Mouse (Mus musculus): Measurements from ENCODE around the gene Dst. TPM values are rescaled to one million over a fixed set of nuclear protein-coding genes. Genes with fewer than 3 reads are reported as not detected.

The Dst gene
- polyA plus RNA-seq, 1 experiment from 2014 or later, result 44.5 TPM

GRCm38 (mm10) chr1:34117709-34118108 is 209.7 kb downstream of the Dst start:
- Histone ChIP-seq H3K27ac (no peak overlapping the region), H3K36me3 (no peaks in the 10 kb centered on the region), H3K9me3 (replicated peaks) (no peaks in the 10 kb centered on the region), H3K4me2 (replicated peaks) (no peak overlapping the region), H3K4me3 (no peak overlapping the region), H3K27me3 (no peaks in the 10 kb centered on the region), H3K9ac (no peak overlapping the region), H3K4me1 (no peaks in the 10 kb centered on the region)
- no peak for ATAC-seq (ENCODE audit: low FRiP score)
- WGBS, result 55% methylated on average over 3 of the region's 3 CpGs

- Histone ChIP-seq H3K36me3 (no peaks in the 10 kb centered on the region), H3K4me3 (no peak overlapping the region), H3K9ac (no peak overlapping the region), H3K4me1 (no peaks in the 10 kb centered on the region), H3K27ac (no peak overlapping the region), H3K27me3 (no peaks in the 10 kb centered on the region), H3K9me3 (replicated peaks) (no peaks in the 10 kb centered on the region), H3K4me2 (replicated peaks) (no peak overlapping the region)
- ATAC-seq (ENCODE audit: low FRiP score), result no peak
- WGBS, result 92% methylated on average over 6 of the region's 6 CpGs
Measured at GRCm38 (mm10) chr1:34120066-34120465, 212.0 kb downstream of the Dst start.

DNA sequence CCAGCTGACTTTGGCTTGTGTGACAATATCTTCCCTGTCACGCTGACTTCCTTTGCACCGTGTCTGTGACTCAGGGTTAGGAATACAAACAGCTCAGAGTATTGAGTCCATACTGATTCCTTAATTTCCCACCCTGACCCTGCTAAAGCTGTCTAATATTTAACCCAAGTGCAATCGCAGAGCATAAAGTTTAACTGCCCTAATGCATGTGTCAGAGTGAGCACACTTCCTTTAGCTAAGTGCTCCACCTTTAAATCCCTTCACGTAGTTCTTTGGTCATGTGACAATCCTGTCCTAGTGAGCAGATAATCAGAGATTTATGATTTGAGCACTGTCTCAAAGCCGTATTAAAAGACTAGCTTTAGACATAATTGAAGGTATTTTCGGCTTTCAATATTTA is 212.6 kb downstream of the Dst start:
- Histone ChIP-seq H3K9ac (no peak overlapping the region), H3K4me2 (replicated peaks) (no peak overlapping the region), H3K4me1 (no peaks in the 10 kb centered on the region), H3K27me3 (no peaks in the 10 kb centered on the region), H3K27ac (no peak overlapping the region), H3K4me3 (no peak overlapping the region), H3K9me3 (replicated peaks) (no peaks in the 10 kb centered on the region), H3K36me3 (no peaks in the 10 kb centered on the region)
- ATAC-seq (ENCODE audit: low FRiP score), result no peak
- 82% methylated on average over 6 of the region's 6 CpGs for WGBS

DNA sequence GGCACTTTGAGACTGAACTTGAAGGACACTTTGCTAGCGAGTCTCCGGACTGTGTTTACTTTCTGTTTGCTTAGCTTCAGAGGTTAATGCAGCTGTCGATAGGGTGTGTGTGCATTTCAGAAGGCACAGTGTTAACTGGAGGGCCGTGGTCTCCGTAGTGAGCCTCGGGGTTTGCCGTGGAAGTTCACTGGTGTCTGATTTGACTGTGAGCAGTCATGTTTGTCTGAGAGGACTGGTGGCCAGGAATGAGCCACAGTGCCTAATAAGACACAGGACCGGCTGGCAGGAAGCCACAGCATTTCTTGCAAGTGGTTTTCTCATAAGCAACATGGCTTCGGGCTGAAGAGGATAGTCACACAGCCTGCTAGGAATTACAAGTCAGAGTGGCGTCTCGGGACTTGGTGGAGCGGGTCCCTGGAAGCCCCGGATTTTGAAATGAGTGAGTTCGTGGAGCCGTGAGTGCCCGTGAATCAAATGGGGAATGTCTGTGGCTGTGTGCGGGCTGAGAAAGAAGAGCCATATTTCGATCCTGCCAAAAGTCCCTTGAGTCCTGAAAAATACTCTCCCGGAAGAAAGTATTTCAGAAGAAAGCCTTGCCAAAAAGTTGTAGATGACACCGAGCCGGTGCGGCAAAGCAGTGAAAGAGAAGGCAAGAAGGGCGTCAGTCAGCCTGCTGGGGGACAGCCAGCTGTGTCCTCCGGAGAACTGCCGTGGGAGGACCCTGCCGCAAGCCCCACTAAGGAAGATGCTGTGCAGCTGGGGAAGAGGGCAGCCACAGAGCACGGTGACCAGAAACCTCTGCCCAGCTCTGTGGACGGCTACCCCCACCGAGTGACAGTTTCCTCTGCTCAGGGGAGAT is 213.4 kb downstream of the Dst start:
- Histone ChIP-seq H3K9me3 (replicated peaks) (no peaks in the 10 kb centered on the region), H3K4me2 (replicated peaks) (no peak overlapping the region), H3K27me3 (no peaks in the 10 kb centered on the region), H3K4me1 (no peaks in the 10 kb centered on the region), H3K4me3 (no peak overlapping the region), H3K27ac (no peak overlapping the region; the same call in 1 of the 2 replicates), H3K9ac (no peak overlapping the region), H3K36me3 (no peaks in the 10 kb centered on the region)
- WGBS, result 81% methylated on average over 29 of the region's 29 CpGs
- ATAC-seq (ENCODE audit: low FRiP score), result no peak

GRCm38 (mm10) chr1:34122198-34122597 is 214.2 kb downstream of the Dst start:
- no peaks in the 10 kb centered on the region for H3K36me3 ChIP-seq
- 90% methylated on average over 6 of the region's 6 CpGs for WGBS

DNA sequence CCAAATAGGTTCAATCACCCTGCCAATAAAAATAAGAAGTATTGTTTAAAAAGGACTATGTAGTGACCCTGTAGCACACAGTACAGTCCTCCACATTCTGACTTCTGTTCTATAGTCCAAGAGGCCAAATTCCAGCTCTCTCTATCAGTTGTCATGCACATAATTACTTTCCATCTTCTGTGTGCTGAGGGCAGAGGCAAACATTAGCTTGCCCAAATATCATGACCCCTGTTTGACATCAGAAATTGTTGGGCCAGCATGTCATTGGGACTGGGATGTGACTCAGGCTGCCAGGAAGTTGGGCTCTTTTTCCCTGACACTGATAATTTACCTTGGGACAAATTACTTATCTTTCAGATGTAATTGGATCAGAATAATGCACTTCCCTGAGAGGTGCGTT is 214.9 kb downstream of the Dst start:
- 94% methylated on average over 1 of the region's 1 CpGs for WGBS

More at GRCm38 (mm10) chr1:34122198-34122597, 214.2 kb downstream of the Dst start:
- Histone ChIP-seq H3K27ac (no peak overlapping the region), H3K27me3 (no peaks in the 10 kb centered on the region), H3K9me3 (replicated peaks) (no peaks in the 10 kb centered on the region), H3K4me1 (no peaks in the 10 kb centered on the region), H3K4me2 (replicated peaks) (no peak overlapping the region), H3K4me3 (no peak overlapping the region), H3K9ac (no peak overlapping the region)
- ATAC-seq (ENCODE audit: low FRiP score), result no peak

DNA sequence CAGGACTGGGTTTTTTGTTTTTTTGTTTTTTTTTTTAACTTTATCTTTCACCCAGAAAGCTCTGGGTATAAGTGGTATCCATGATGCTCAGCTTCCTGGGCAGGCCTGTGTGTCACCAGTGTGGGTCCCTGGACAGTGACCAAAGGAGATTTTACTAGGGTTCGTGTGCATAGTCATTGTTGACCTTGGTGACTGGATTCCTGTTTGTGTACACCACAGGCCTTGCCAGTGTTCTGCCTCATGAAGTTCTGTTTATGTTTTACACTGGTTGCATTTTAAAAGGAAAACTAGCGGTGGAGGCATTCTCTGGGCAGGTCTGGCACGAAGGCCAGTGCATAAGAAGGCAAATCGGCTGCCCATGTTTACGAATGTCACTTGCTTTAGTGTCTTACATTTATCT is 215.3 kb downstream of the Dst start:
- WGBS, result 90% methylated on average over 5 of the region's 5 CpGs
- H3K36me3 ChIP-seq, result no peaks in the 10 kb centered on the region
- H3K9ac ChIP-seq, result no peak overlapping the region
- no peak overlapping the region for H3K4me2 ChIP-seq (replicated peaks)
- no peak for ATAC-seq (ENCODE audit: low FRiP score)
- H3K4me3 ChIP-seq, result no peak overlapping the region
- H3K4me1 ChIP-seq, result 0 out of 2 replicates have a peak, but pooled peaks cover 3% of the 10 kb centered on the region
- no peaks in the 10 kb centered on the region for H3K9me3 ChIP-seq (replicated peaks)
- H3K27ac ChIP-seq, result no peak overlapping the region
- H3K27me3 ChIP-seq, result no peaks in the 10 kb centered on the region

More for the DNA sequence above, 214.9 kb downstream of the Dst start:
- Histone ChIP-seq H3K9ac (no peak overlapping the region), H3K9me3 (replicated peaks) (no peaks in the 10 kb centered on the region), H3K36me3 (no peaks in the 10 kb centered on the region), H3K4me2 (replicated peaks) (no peak overlapping the region), H3K27ac (no peak overlapping the region), H3K27me3 (no peaks in the 10 kb centered on the region), H3K4me1 (0 out of 2 replicates have a peak, but pooled peaks cover 3% of the 10 kb centered on the region), H3K4me3 (no peak overlapping the region)
- no peak for ATAC-seq (ENCODE audit: low FRiP score)

DNA sequence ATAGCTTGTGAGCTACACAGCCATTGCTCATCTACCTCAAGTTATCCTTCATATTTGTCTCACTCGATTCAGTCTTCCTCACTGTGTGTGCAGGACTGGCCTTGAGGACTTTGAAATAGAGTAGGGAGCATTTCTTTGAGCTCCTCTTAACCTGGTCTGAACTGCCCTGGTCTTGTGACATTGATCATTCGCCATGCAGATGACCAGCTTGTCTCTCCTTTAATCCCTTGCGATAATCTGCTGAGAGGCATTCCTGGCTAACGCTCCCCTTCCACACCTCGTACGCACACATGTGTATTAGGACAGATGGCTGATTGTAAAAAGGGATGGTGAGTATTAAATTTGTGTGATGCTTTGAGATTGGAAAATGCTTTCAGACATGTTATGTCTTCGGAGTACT is 216.4 kb downstream of the Dst start:
- H3K27ac ChIP-seq, result no peak overlapping the region
- no peaks in the 10 kb centered on the region for H3K9me3 ChIP-seq (replicated peaks)
- H3K4me2 ChIP-seq (replicated peaks), result no peak overlapping the region
- H3K4me3 ChIP-seq, result no peak overlapping the region
- H3K4me1 ChIP-seq, result 0 out of 2 replicates have a peak, but pooled peaks cover 3% of the 10 kb centered on the region
- no peak for ATAC-seq (ENCODE audit: low FRiP score)
- no peaks in the 10 kb centered on the region for H3K27me3 ChIP-seq
- 90% methylated on average over 7 of the region's 7 CpGs for WGBS
- no peak overlapping the region for H3K9ac ChIP-seq
- no peaks in the 10 kb centered on the region for H3K36me3 ChIP-seq

DNA sequence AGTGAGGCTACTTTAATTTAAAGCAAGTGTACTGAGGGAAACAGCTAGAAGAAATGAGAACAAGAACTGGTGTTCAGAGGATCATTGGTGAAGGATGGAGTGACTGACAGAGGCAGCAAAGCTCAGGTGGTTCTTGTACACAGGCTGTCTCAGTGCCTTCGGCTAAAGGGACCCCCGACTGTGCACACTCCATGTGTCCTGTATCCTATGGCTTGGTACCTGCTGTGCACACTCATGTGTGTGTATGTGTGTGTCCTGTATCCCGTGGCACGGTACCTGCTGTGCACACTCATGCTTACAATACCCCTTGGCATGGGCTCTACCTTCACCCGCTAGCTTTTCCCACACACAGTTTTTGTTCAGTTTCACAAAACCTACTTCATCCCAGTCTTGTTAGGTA is 217.1 kb downstream of the Dst start:
- no peak overlapping the region for H3K4me3 ChIP-seq
- no peaks in the 10 kb centered on the region for H3K36me3 ChIP-seq
- 0 out of 2 replicates have a peak, but pooled peaks cover 3% of the 10 kb centered on the region for H3K4me1 ChIP-seq
- ATAC-seq (ENCODE audit: low FRiP score), result no peak
- H3K9me3 ChIP-seq (replicated peaks), result no peaks in the 10 kb centered on the region
- H3K27me3 ChIP-seq, result no peaks in the 10 kb centered on the region
- no peak overlapping the region for H3K4me2 ChIP-seq (replicated peaks)
- 86% methylated on average over 5 of the region's 5 CpGs for WGBS
- no peak overlapping the region for H3K27ac ChIP-seq
- H3K9ac ChIP-seq, result no peak overlapping the region

DNA sequence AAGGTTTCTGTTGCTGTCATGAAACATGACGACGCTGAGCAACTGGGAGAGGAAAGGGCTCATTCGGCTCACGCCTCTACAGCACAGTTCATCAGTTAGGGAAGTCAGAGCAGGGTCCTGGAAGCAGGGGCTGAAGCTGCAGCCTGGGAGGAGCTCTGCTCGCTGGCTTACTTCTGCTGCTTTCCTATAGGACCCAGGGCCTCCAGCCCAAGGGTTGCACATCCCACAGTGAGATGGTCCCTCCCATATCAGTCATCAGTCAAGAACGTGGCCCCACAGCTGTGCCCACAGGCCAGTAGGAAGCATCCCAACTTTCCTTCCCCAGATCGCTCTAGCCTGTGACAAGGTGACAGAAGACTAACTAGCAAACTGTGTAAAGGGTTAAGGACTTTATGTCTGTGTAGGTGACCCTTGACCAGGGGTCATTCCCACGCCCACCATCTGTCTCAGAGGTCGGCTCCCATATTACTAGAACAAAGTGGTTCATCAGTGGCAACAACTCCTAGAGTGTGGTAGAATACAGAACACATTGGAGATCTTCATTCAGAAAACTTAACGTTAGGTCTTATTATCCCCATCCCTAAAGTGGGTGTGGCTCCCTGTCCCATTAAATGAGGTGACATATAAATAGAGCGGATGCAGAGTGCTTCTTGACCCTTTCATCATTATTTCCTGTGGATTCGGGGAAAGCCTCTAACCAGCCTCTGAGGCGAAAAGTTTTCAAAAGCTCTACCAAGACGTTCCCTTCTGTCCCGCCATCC is 219.9 kb downstream of the Dst start:
- no peak for ATAC-seq (ENCODE audit: low FRiP score)
- 53% methylated on average over 15 of the region's 15 CpGs for WGBS
- Histone ChIP-seq H3K4me1 (0 out of 2 replicates have a peak, but pooled peaks cover 3% of the 10 kb centered on the region), H3K4me3 (no peak overlapping the region), H3K36me3 (no peaks in the 10 kb centered on the region), H3K27ac (no peak overlapping the region), H3K9me3 (replicated peaks) (no peaks in the 10 kb centered on the region), H3K4me2 (replicated peaks) (no peak overlapping the region), H3K9ac (no peak overlapping the region), H3K27me3 (no peaks in the 10 kb centered on the region)

DNA sequence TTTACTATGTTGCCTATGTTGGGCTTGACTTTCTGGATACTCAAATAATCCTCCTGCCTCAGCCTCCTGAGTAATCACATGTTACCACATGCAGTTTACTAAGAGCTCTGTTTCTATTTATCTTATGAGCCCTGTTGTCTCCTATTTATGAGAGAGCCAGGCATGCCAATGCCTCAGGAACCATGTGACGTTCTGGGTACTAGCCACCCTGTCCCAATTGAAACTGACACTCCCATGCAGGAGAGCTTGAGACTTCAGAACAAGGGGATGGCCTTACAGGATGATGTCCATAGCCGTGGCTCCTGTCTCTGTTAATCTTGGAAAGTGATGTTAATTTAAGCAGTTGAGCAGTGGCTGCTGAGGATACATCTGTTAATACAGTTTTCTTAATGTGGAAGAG is 220.8 kb downstream of the Dst start:
- no peak overlapping the region for H3K27ac ChIP-seq
- no peaks in the 10 kb centered on the region for H3K27me3 ChIP-seq
- ATAC-seq (ENCODE audit: low FRiP score), result no peak
- WGBS, result 80% methylated on average over 2 of the region's 2 CpGs
- no peaks in the 10 kb centered on the region for H3K9me3 ChIP-seq (replicated peaks)
- no peak overlapping the region for H3K4me2 ChIP-seq (replicated peaks)
- no peak overlapping the region for H3K9ac ChIP-seq
- no peaks in the 10 kb centered on the region for H3K36me3 ChIP-seq
- 0 out of 2 replicates have a peak, but pooled peaks cover 5% of the 10 kb centered on the region for H3K4me1 ChIP-seq
- no peak overlapping the region for H3K4me3 ChIP-seq

DNA sequence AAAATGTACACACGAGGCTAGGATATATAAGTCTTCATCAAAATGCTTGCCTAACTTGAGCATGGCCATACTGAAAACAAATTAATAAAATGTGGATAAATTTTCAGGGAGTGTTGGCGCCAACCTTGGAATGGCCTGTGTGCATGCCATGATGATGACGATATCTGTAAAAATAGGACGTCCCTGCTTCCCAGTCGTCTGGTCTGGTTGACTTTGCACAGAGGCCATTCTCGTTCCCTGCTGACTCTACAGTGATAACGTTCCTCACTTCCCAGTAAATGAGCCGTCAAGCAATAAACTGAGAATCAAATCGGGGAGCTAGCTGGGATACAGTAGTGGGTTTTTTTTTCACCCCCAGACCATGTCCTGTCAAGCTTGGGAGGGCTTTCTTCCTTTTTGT is 221.7 kb downstream of the Dst start:
- no peaks in the 10 kb centered on the region for H3K36me3 ChIP-seq
- H3K9me3 ChIP-seq (replicated peaks), result no peaks in the 10 kb centered on the region
- no peak overlapping the region for H3K9ac ChIP-seq
- no peak overlapping the region for H3K27ac ChIP-seq
- no peak overlapping the region for H3K4me3 ChIP-seq
- 0 out of 2 replicates have a peak, but pooled peaks cover 5% of the 10 kb centered on the region for H3K4me1 ChIP-seq
- no peak for ATAC-seq (ENCODE audit: low FRiP score)
- no peak overlapping the region for H3K4me2 ChIP-seq (replicated peaks)
- no peaks in the 10 kb centered on the region for H3K27me3 ChIP-seq
- 83% methylated on average over 9 of the region's 9 CpGs for WGBS

All from hindbrain, embryonic 12.5 days (tissue).